Mouse (Mus musculus): Measurements from ENCODE around the gene Rnf40. TPM values are rescaled to one million over a fixed set of nuclear protein-coding genes. Genes with fewer than 3 reads are reported as not detected.

Gene Rnf40
- polyA plus RNA-seq, 1 experiment from 2014 or later: 44.9 TPM

DNA sequence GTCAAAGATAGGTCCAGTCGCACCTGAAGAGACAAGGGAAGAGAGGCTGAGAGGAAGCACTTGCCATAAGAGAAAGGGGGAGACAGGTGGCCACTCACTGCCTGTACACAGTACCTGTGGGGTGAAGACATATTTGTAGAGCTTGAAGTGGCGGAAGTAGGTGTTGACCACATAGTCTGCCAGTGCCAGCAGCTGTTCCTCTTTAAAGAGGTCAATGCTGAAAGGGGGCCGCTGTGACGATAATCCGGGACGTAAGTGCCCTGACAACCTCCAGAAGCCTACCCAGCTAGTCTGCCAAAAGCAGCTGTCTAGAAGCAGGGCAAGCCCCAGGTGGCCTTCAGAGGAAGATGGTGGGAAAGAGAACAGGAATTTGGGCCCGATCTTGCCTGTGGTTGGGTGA is 3.5 kb upstream of the Rnf40 start:
- Histone ChIP-seq H3K9me3 (no peaks in the 10 kb centered on the region), H3K9ac (no peak overlapping the region), H3K27ac (replicated peaks) (no peak overlapping the region), H3K4me3 (no peak overlapping the region), H3K4me2 (no peak overlapping the region), H3K36me3 (peaks cover 39% of the 10 kb centered on the region), H3K4me1 (replicated peaks) (peaks cover 20% of the 10 kb centered on the region), H3K27me3 (no peaks in the 10 kb centered on the region)
- ATAC-seq (ENCODE audit: low FRiP score, low read depth): no peak
- WGBS: 86% methylated on average over 7 of the region's 7 CpGs

DNA sequence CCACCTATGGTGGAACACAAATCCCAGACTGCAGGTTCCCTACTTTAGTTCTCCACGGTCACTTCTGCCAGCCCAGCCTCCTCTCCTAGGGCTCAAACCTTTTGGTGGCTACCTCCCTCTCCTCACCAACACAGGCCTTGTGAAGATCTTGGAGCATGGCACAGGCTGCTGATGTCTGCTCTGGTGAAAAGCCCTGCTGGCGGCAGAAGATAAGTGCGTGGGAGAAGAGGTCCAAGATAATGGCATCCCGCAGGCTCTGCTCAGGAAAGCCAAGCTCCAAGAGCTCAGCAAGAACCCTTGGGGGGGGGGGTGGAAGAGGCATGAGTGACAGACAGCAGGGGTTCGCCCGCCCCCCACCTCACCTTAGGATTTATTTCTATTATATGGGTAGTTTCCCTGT is 2.4 kb upstream of the Rnf40 start:
- Histone ChIP-seq H3K9ac (no peak overlapping the region), H3K9me3 (no peaks in the 10 kb centered on the region), H3K4me3 (no peak overlapping the region), H3K36me3 (peaks cover 38% of the 10 kb centered on the region), H3K4me1 (replicated peaks) (peaks cover 20% of the 10 kb centered on the region), H3K27ac (replicated peaks) (no peak overlapping the region), H3K4me2 (no peak overlapping the region), H3K27me3 (no peaks in the 10 kb centered on the region)
- 93% methylated on average over 6 of the region's 6 CpGs for WGBS
- no peak for ATAC-seq (ENCODE audit: low FRiP score, low read depth)

DNA sequence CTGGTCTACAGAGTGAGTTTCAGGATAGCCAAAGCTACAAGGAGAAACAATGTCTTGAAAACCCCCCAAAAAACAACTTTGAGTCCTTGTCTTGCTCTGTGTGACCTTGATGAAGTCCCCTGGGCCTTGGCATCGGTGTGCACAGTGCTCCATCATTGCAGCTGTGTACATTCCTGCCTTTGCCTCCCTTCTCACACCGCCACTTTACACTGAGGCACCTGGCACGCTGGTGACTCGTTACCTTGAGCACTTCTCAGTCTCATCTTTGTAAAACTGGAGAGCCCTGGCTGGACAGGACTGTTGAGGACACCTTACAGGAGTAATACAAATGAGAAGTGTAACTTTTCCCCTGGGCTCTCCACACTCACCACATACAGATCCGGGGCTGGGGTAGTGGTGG is 1.4 kb upstream of the Rnf40 start:
- WGBS: 69% methylated on average over 5 of the region's 5 CpGs
- ATAC-seq (ENCODE audit: low FRiP score, low read depth): no peak
- H3K4me2 ChIP-seq: peak overlapping the region; percentile 94
- peak overlapping the region; percentile 46; the same call in 1 of the 2 replicates for H3K9ac ChIP-seq
- H3K4me3 ChIP-seq: peak overlapping the region; percentile 84
- H3K4me1 ChIP-seq (replicated peaks): peaks cover 20% of the 10 kb centered on the region
- H3K36me3 ChIP-seq: peaks cover 39% of the 10 kb centered on the region
- H3K9me3 ChIP-seq: no peaks in the 10 kb centered on the region
- H3K27me3 ChIP-seq: no peaks in the 10 kb centered on the region
- 0 out of 2 replicates have a peak overlapping the region, but pooled peaks have one; percentile 81 for H3K27ac ChIP-seq (replicated peaks)

DNA sequence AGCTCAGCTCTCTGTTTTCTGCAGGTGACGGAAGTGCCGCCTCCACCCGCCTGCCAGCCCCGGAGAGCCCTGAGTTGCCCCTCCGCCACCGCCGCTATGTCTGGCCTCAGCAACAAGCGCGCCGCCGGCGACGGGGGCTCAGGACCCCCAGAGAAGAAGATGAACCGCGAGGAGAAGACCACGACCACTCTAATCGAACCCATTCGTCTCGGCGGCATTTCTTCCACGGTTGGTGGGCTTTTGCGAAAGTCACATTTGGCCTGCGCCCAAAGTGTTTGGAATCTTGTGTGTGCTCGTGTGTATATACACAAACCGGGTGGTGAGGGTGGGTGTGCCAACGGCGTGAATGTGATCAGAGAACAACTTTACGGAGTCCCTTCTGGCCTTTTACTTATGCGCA is 334 bp downstream of the Rnf40 start:
- Histone ChIP-seq H3K4me3 (peak overlapping the region; percentile 84), H3K9ac (peak overlapping the region; percentile 81), H3K4me1 (replicated peaks) (peaks cover 20% of the 10 kb centered on the region), H3K36me3 (peaks cover 39% of the 10 kb centered on the region), H3K27me3 (no peaks in the 10 kb centered on the region), H3K9me3 (no peaks in the 10 kb centered on the region), H3K4me2 (peak overlapping the region; percentile 94), H3K27ac (replicated peaks) (peak overlapping the region; percentile 81)
- 4% methylated on average over 29 of the region's 29 CpGs for WGBS
- ATAC-seq (ENCODE audit: low FRiP score, low read depth): no peak

DNA sequence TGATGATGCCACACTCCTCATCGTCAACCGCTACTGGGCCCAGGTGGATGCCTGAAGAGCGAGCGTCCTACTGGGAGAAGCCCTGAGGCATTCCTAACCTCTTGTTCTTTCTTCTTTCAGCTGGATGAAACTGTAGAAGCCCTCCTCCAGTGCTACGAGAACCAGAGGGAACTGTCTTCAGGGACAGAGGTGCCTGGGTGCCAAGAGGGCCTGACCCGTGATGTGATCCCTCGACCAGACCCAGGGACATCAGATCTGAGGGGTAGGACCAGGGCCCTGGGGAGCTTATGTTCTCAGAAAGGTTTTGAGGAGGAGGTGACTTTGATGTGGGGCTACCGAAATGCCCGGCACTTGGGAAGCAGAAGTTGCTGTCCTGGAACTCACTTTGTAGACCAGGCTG is 1.1 kb downstream of the Rnf40 start:
- ATAC-seq (ENCODE audit: low FRiP score, low read depth): no peak
- H3K36me3 ChIP-seq: peaks cover 39% of the 10 kb centered on the region
- H3K4me3 ChIP-seq: peak overlapping the region; percentile 84

DNA sequence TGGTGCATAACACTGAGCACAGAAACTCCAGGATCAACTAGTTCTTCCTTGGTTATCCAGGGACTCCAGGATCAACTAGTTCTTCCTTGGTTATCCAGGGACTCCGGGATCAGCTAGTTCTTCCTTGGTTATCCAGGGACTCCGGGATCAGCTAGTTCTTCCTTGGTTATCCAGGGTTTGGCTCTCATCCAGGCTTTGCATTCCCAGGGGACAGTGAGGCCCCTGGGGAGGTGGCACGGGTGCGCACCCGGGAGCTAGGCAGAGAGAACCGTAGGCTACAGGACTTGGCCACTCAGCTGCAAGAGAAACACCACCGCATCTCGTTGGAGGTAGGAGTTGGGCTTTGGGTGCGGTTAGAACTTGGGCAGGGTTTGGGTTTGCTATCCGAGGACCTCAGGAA is 2.5 kb downstream of the Rnf40 start:
- Histone ChIP-seq H3K4me2 (no peak overlapping the region), H3K4me3 (no peak overlapping the region), H3K9ac (no peak overlapping the region), H3K27ac (replicated peaks) (no peak overlapping the region), H3K27me3 (no peaks in the 10 kb centered on the region), H3K36me3 (peaks cover 51% of the 10 kb centered on the region), H3K9me3 (no peaks in the 10 kb centered on the region), H3K4me1 (replicated peaks) (peaks cover 20% of the 10 kb centered on the region)
- ATAC-seq (ENCODE audit: low FRiP score, low read depth): no peak
- 89% methylated on average over 10 of the region's 10 CpGs for WGBS

More for the DNA sequence above, 1.1 kb downstream of the Rnf40 start:
- H3K27me3 ChIP-seq: no peaks in the 10 kb centered on the region
- H3K4me1 ChIP-seq (replicated peaks): peaks cover 20% of the 10 kb centered on the region
- H3K4me2 ChIP-seq: peak overlapping the region; percentile 94
- H3K9me3 ChIP-seq: no peaks in the 10 kb centered on the region
- no peak overlapping the region for H3K9ac ChIP-seq
- no peak overlapping the region for H3K27ac ChIP-seq (replicated peaks)
- WGBS: 92% methylated on average over 9 of the region's 9 CpGs

DNA sequence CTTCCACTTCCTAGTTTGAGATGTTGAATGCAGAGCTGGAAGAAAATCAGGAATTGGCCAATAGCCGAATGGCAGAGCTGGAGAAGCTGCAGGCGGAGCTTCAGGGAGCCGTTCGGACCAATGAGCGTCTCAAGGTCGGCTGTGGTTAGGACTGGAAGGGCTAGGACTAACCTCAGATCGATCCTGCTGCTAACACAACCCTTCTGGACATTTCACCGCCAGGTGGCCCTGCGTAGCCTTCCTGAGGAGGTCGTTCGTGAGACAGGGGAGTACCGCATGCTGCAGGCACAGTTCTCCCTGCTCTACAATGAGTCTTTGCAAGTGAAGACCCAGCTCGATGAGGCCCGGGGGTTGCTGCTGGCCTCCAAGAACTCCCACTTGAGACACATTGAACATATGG is 4.0 kb downstream of the Rnf40 start:
- Histone ChIP-seq H3K4me1 (replicated peaks) (peaks cover 14% of the 10 kb centered on the region), H3K4me2 (no peak overlapping the region), H3K9ac (no peak overlapping the region), H3K9me3 (no peaks in the 10 kb centered on the region), H3K27me3 (no peaks in the 10 kb centered on the region), H3K4me3 (no peak overlapping the region), H3K27ac (replicated peaks) (no peak overlapping the region), H3K36me3 (peaks cover 65% of the 10 kb centered on the region)
- ATAC-seq (ENCODE audit: low FRiP score, low read depth): no peak
- WGBS: 93% methylated on average over 14 of the region's 14 CpGs

DNA sequence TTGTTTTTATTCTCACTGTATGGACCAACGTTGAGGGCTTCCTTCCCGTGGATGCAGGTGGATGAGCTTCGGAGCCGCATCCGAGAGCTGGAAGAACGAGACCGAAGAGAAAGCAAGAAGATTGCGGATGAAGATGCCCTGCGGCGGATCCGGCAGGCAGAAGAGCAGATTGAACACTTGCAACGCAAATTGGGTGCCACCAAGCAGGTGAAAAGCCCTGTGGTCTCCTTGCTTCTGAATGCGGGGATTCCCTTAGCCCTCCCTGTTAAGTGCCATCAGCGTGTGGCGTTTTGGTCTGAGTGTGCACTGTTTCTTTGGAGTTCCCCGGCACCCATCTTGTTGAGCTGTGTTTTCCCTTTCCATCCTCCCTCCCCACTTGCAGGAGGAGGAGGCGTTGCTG is 8.2 kb downstream of the Rnf40 start:
- Histone ChIP-seq H3K9me3 (no peaks in the 10 kb centered on the region), H3K27ac (replicated peaks) (no peak overlapping the region), H3K4me2 (no peak overlapping the region), H3K27me3 (no peaks in the 10 kb centered on the region), H3K9ac (no peak overlapping the region), H3K36me3 (peaks cover 92% of the 10 kb centered on the region), H3K4me1 (replicated peaks) (no peaks in the 10 kb centered on the region), H3K4me3 (no peak overlapping the region)
- 96% methylated on average over 17 of the region's 17 CpGs for WGBS
- ATAC-seq (ENCODE audit: low FRiP score, low read depth): no peak

DNA sequence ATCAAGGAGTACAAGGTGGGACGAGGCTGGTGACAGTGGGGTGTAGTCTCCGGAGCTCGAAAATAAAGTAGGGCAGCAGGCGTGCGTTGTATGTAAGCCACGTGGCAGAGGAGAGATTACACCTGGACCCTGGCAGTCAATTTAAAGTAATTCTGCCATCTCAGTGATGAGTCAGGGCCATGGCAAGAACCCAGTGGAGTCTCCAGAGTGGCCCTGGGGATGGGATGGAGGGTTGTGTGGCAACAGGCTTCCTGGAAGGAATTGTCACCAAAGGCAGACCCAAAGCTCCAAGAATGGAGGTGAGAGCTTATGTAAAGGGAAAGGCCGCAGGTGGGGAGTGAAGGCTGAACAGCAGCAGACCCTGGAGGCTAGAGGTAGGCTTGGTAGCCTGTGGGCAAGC is 12.0 kb downstream of the Rnf40 start:
- WGBS: 96% methylated on average over 7 of the region's 7 CpGs
- no peak for ATAC-seq (ENCODE audit: low FRiP score, low read depth)

DNA sequence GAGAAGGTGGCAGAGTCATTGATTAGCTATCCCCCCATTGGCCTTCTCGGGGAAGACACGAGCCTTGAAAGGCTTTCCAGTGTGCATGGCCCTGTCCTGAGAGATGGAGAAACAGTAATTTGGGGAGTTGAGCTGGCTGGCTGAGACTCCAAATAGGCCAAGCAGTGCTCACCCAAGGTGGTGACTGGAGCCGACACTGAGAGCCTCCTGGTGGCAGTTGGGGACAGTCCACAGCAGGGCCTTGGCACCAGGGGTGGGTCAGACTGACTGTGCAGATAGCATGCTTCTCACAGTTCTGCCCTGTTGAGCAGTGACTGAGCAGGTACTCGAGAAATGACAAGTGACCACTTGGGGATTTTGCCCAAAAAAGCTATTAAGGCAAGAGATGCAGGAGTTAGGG is 13.2 kb downstream of the Rnf40 start:
- ATAC-seq (ENCODE audit: low FRiP score, low read depth): no peak
- no peak overlapping the region for H3K27ac ChIP-seq (replicated peaks)
- H3K36me3 ChIP-seq: peaks cover 70% of the 10 kb centered on the region
- no peak overlapping the region for H3K4me2 ChIP-seq
- no peaks in the 10 kb centered on the region for H3K27me3 ChIP-seq
- H3K4me1 ChIP-seq (replicated peaks): no peaks in the 10 kb centered on the region
- 85% methylated on average over 4 of the region's 4 CpGs for WGBS
- H3K9ac ChIP-seq: no peak overlapping the region
- no peak overlapping the region for H3K4me3 ChIP-seq
- H3K9me3 ChIP-seq: no peaks in the 10 kb centered on the region

More for the DNA sequence above, 12.0 kb downstream of the Rnf40 start:
- no peaks in the 10 kb centered on the region for H3K9me3 ChIP-seq
- peaks cover 77% of the 10 kb centered on the region for H3K36me3 ChIP-seq
- H3K9ac ChIP-seq: no peak overlapping the region
- no peak overlapping the region for H3K4me2 ChIP-seq
- no peaks in the 10 kb centered on the region for H3K27me3 ChIP-seq
- H3K27ac ChIP-seq (replicated peaks): no peak overlapping the region
- no peak overlapping the region for H3K4me3 ChIP-seq
- H3K4me1 ChIP-seq (replicated peaks): no peaks in the 10 kb centered on the region

DNA sequence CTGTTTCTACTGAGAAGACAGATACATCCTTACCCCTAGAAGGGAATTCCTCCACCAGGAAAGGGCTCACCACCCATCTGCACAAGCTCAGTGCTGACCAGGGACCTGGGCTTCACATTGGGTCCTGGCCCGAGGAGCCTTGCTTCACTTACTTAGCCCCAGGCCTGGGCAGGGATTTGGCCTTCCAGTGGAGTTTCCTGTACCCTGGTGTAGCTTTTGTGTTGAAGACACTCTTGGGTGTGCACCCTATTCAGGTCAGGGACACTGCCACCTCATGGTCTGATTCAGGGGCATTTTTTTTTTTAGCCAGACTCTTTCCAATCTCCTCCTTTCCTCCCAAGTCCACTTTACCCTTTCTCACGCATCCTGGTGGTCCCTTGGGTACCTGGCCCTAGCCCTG is 14.3 kb downstream of the Rnf40 start:
- H3K4me1 ChIP-seq (replicated peaks): no peaks in the 10 kb centered on the region
- no peak for ATAC-seq (ENCODE audit: low FRiP score, low read depth)
- no peaks in the 10 kb centered on the region for H3K27me3 ChIP-seq
- H3K36me3 ChIP-seq: peaks cover 71% of the 10 kb centered on the region
- no peaks in the 10 kb centered on the region for H3K9me3 ChIP-seq
- no peak overlapping the region for H3K4me2 ChIP-seq
- H3K27ac ChIP-seq (replicated peaks): no peak overlapping the region
- H3K4me3 ChIP-seq: no peak overlapping the region
- H3K9ac ChIP-seq: no peak overlapping the region
- 97% methylated on average over 2 of the region's 2 CpGs for WGBS

DNA sequence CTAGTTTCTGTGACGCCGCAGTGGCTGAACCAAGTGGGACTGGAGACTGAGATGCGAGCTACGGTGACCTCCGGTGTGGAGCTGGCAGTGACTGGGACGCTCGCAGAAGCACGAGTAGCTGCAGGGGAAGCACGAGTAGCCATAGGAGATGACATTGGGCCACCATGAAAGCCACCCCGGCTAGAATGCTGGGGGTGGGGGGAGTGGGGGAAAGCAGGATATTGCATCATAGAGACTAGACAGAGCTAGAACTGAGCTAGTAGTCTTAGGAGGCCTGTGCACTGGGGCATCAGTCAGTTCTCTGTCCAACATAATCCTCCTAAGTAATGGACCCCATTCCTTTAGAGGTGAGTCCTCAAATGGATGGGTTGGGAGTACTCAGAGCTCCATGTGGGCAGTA is 15.7 kb downstream of the Rnf40 start:
- Histone ChIP-seq H3K4me3 (no peak overlapping the region), H3K9me3 (no peaks in the 10 kb centered on the region), H3K4me1 (replicated peaks) (no peaks in the 10 kb centered on the region), H3K27me3 (no peaks in the 10 kb centered on the region), H3K36me3 (peaks cover 72% of the 10 kb centered on the region), H3K27ac (replicated peaks) (no peak overlapping the region), H3K9ac (no peak overlapping the region), H3K4me2 (no peak overlapping the region)
- no peak for ATAC-seq (ENCODE audit: low FRiP score, low read depth)
- 90% methylated on average over 10 of the region's 10 CpGs for WGBS

DNA sequence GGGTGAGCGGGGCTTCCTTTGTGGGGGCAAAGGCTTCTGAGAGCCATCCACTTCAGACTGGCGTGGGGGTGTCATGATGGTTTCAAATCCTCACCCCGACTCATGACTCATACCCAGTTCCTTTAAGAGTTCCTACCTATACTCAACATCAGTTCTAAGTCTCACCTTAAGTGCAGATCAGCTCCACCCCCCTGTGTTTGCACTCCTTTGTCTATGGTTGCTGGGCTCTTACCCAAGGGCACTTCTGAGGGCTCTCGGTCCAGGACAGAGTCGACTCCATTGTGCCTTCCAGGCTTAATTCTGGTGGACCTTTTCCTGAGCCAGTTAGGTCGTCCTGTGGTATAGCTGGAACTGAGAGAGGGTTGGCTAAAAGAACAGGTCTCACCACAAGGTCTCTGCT is 18.6 kb downstream of the Rnf40 start:
- no peak overlapping the region for H3K4me2 ChIP-seq
- H3K4me3 ChIP-seq: no peak overlapping the region
- peaks cover 77% of the 10 kb centered on the region for H3K36me3 ChIP-seq
- no peak overlapping the region for H3K9ac ChIP-seq
- ATAC-seq (ENCODE audit: low FRiP score, low read depth): no peak
- H3K27ac ChIP-seq (replicated peaks): no peak overlapping the region
- H3K4me1 ChIP-seq (replicated peaks): no peaks in the 10 kb centered on the region
- H3K9me3 ChIP-seq: no peaks in the 10 kb centered on the region
- 86% methylated on average over 6 of the region's 6 CpGs for WGBS
- H3K27me3 ChIP-seq: no peaks in the 10 kb centered on the region
